Mouse (Mus musculus): Measurements from ENCODE around the gene Il1f5.

The Il1f5 gene

GRCm38 (mm10) chr2:24276654-24277053, at the start of gene Il1f5:
Il1f5 (plus strand) TSS chr2:24276954.
- no peak for DNase-seq (ENCODE audit: extremely low spot score, low spot score)

GRCm38 (mm10) chr2:24227191-24227590, 49.6 kb upstream of the Il1f5 start:
- DNase-seq (ENCODE audit: extremely low spot score, low spot score), result no peak

GRCm38 (mm10) chr2:24267503-24267902, 9.3 kb upstream of the Il1f5 start:
- no peak for DNase-seq (ENCODE audit: extremely low spot score, low spot score)

GRCm38 (mm10) chr2:24273619-24274018, 3.1 kb upstream of the Il1f5 start:
- DNase-seq (ENCODE audit: extremely low spot score, low spot score), result no peak

- no peak for DNase-seq (ENCODE audit: extremely low spot score, low spot score)
Observed at GRCm38 (mm10) chr2:24275146-24275545, 1.6 kb upstream of the Il1f5 start.

- no peak for DNase-seq (ENCODE audit: extremely low spot score, low spot score)
Observed at GRCm38 (mm10) chr2:24290896-24291295, 14.1 kb downstream of the Il1f5 start, which contains the start of gene Il1f10. Il1f10 (plus strand) TSS chr2:24291196.

- DNase-seq (ENCODE audit: extremely low spot score, low spot score), result no peak
Observed at GRCm38 (mm10) chr2:24294616-24295015, 17.9 kb downstream of the Il1f5 start.

- DNase-seq (ENCODE audit: extremely low spot score, low spot score), result peak; percentile 47
Observed at GRCm38 (mm10) chr2:24296837-24297236, 20.1 kb downstream of the Il1f5 start.

- no peak for DNase-seq (ENCODE audit: extremely low spot score, low spot score)
Observed at GRCm38 (mm10) chr2:24311302-24312001, 34.7 kb downstream of the Il1f5 start.

GRCm38 (mm10) chr2:24316919-24317318, 40.2 kb downstream of the Il1f5 start:
- no peak for DNase-seq (ENCODE audit: extremely low spot score, low spot score)

GRCm38 (mm10) chr2:24317919-24318598, 41.3 kb downstream of the Il1f5 start:
- DNase-seq (ENCODE audit: extremely low spot score, low spot score), result no peak

All from neural tube, embryonic 10.5 days (tissue).